Mouse (Mus musculus) NIH3T3 (cell line): ENCODE results near the gene Olfr1303.

Experiments
- DNase-seq: peaks from one replicate; pipeline ENCODE4 v3.0.0-alpha.2; 2012; ENCODE audit warnings: low read depth

Olfr1303 gene

DNA sequence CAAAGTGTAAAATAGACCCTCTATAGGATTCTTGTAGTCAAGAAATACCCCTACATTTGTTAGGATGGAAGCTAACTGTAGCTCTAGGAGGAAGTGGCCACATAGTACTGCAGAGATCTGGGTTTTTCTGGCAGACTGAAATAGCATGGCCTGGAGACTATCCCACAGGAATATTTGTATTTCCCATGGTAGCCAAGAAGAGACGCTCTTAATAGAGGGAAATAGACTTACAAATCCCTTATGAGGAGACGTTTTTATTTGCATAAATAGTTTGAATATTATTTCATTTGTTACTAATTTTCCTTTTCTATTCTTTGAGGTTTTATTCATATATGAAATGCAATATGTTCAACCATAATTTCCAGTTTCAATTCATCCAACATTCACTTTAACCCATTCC is at the start of gene Olfr1303:
Gene Olfr1303 (minus strand): TSS at position 101 of the 400 bp plus-strand sequence.
- DNase-seq: no peak

DNA sequence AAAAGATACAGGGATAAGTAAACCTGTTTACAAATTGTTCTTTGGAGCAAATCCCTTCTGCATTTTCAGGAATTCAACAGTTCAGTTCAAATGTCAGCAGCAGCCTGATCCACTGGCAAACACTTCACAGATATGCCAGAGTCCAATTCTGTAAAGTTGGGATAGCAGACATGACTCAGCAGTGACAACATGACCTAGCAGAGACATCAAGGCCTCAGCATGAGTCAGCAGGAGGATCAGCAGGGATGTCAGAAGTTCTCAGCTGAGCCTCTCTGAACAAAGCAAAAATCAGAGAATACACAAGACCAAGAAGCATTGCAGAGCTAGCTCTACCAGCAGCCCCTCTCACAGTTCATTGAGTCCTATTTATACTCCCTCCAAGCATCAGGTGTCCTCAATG is 7.2 kb downstream of the Olfr1303 start:
- DNase-seq: no peak

- no peak for DNase-seq
Measured at GRCm38 (mm10) chr2:111777129-111777528, 43.0 kb downstream of the Olfr1303 start, which contains the start of gene Olfr1302. Gene Olfr1302, plus strand, starts transcription at chr2:111777429.
